Mouse (Mus musculus): ENCODE results near the gene Lhfp.

DNA sequence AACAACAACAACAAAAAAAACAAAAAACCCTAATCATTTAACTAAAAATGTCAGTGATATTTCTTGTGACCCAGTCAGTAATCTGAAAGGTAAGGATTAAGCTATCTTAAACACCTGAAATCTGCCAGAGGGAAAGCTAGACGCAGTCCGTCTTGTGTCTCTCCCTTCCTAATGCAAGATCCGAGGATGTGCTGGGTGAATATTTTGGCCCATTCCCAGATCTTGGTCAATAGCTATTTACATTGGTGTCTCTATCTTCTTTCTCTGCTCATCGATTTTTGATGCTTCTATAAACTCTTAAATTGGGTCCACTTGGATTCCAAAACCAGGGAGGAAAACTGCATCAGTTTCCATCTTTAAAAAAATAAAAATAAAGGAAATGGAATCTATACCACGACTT is 104.6 kb downstream of the Lhfp start:
- TF ChIP-seq CTCF (IDR thresholded peaks at IDR 0.05; ENCODE audit: control insufficient read depth, insufficient read depth, insufficient replicate concordance, low read depth, low read length) (no peak), POLR2A (IDR thresholded peaks at IDR 0.05; ENCODE audit: control insufficient read depth, low read depth, low read length) (no peak)

Measured in testis, adult 2 months (tissue).